Mouse (Mus musculus): ENCODE data around the gene Atg9b. TPM values are rescaled to one million over a fixed set of nuclear protein-coding genes. Genes with fewer than 3 reads are reported as not detected.
"Not testable (repeated sequence)": the region's sequence is repeated elsewhere in the genome, so short reads cannot be mapped to it uniquely, and the experiment has no call there.

Atg9b gene
- polyA plus RNA-seq, 1 experiment from 2014 or later = 1.4 TPM

DNA sequence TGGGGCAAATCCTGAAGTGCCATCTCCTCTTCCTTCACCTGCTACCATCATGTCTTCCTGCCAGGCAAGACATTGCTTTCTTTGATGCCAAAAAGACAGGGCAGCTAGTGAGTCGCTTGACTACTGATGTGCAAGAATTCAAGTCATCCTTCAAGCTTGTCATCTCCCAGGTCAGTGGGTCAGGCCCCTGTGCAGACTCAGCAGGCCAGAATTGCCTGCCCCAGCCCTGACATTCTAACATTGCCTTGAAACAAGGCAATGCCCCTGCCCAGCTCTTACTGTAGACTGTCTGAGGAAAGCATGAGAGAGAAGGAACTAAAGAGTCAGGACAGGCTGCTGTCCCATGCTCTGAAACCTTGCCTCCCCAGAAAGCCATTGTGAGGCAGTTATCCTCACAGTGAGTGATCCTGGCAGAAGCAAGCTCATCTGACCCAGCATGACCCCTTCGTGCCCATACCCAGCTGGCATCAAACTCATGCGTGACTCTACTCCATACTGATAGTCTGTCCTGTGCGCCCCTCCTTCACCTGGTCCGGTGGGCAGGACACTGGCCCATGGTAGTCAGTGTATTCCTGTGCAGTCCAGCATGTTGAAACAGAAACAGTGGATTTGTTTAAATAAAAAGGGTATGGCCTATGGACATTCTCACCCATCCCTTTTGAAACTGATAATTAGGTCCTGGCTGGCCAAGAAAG, 9.1 kb upstream of the Atg9b start:
- Histone ChIP-seq H3K9me3 (replicated peaks) (no peaks in the 10 kb centered on the region), H3K4me1 (peaks cover 8% of the 10 kb centered on the region; the same call in 1 of the 2 replicates), H3K4me3 (no peak overlapping the region), H3K27me3 (ENCODE audit: low read depth, poor library complexity, severe bottlenecking) (no peaks in the 10 kb centered on the region), H3K27ac (no peak overlapping the region), H3K36me3 (peaks cover 59% of the 10 kb centered on the region)
- DNase-seq (ENCODE audit: low spot score) = no peak
- WGBS = 90% methylated on average over 5 of the region's 5 CpGs

- 92% methylated on average over 11 of the region's 11 CpGs for WGBS
- Histone ChIP-seq H3K4me1 (peaks cover 8% of the 10 kb centered on the region; the same call in 1 of the 2 replicates), H3K9me3 (replicated peaks) (no peaks in the 10 kb centered on the region), H3K4me3 (no peak overlapping the region), H3K27me3 (ENCODE audit: low read depth, poor library complexity, severe bottlenecking) (no peaks in the 10 kb centered on the region), H3K36me3 (peaks cover 55% of the 10 kb centered on the region), H3K27ac (no peak overlapping the region)
- DNase-seq (ENCODE audit: low spot score) = no peak
Measured at GRCm38 (mm10) chr5:24400362-24400761, 8.4 kb upstream of the Atg9b start.

DNA sequence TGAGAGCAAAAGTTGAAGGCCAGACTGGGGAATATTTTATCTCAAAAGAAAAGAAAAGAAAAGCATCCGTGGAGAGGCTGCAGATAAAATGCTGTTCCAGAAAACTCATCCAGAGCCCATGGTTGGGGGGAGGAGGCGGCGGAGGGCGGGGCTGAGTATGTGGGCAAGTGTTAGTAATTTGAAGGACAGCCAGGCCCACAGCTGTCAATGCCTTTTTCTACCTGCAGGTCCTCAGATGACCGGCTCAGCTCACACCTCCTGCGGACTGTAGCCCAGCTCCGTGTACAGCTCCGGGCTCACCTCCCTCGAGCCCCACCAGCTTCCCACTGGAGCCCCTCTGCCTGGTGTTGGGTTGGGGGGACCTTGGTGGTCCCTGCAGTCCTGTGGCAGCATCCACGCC, 7.7 kb upstream of the Atg9b start:
- Histone ChIP-seq H3K36me3 (peaks cover 49% of the 10 kb centered on the region), H3K4me3 (no peak overlapping the region), H3K9me3 (replicated peaks) (no peaks in the 10 kb centered on the region), H3K27ac (no peak overlapping the region), H3K27me3 (ENCODE audit: low read depth, poor library complexity, severe bottlenecking) (no peaks in the 10 kb centered on the region), H3K4me1 (peaks cover 9% of the 10 kb centered on the region; the same call in 1 of the 2 replicates)
- WGBS = 86% methylated on average over 10 of the region's 10 CpGs
- no peak for DNase-seq (ENCODE audit: low spot score)

GRCm38 (mm10) chr5:24396254-24396653, 4.3 kb upstream of the Atg9b start:
- peaks cover 19% of the 10 kb centered on the region for H3K36me3 ChIP-seq
- 88% methylated on average over 6 of the region's 6 CpGs for WGBS
- not testable (repeated sequence) for H3K9me3 ChIP-seq (replicated peaks); DNase-seq (ENCODE audit: low spot score); H3K4me3 ChIP-seq; H3K27me3 ChIP-seq (ENCODE audit: low read depth, poor library complexity, severe bottlenecking); H3K27ac ChIP-seq
- H3K4me1 ChIP-seq = peaks cover 22% of the 10 kb centered on the region

- Histone ChIP-seq H3K4me3 (peak overlapping the region; percentile 69), H3K4me1 (peaks cover 25% of the 10 kb centered on the region), H3K9me3 (replicated peaks) (no peaks in the 10 kb centered on the region), H3K36me3 (peaks cover 3% of the 10 kb centered on the region; the same call in 1 of the 2 replicates), H3K27ac (peak overlapping the region; percentile 92), H3K27me3 (ENCODE audit: low read depth, poor library complexity, severe bottlenecking) (no peaks in the 10 kb centered on the region)
- DNase-seq (ENCODE audit: low spot score) = peak; percentile 94
- 2% methylated on average over 36 of the region's 36 CpGs for WGBS
Measured at GRCm38 (mm10) chr5:24394165-24394894, 2.4 kb upstream of the Atg9b start.

DNA sequence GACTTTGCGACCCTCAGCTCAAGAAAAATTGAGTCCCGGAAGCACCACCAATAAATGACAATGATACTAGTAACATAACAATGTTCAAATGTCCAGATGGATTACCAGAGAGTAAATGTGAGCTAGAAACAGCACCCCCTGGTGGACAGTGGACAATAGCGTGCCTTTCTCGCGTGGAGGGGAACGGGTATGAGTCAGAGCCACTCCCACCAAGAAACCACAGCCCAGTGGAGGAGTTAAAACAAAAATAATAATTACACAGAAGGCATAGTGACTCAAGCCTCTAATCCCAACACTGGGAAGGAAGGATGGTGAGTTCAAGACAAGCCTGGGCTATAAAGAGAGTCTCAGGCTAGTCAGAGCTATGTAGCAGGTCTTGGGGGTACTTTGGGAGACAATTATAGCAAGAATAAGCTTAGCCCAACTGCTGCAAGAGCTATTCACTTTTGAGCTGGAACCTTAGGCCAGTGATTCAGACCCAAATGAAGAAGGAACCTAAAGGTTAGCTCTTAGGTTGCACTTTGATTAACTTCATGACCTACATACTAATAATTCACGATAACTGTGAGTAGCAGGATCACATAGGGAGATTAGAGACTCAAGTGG, 1.6 kb upstream of the Atg9b start, which contains the start of gene Abcb8:
Abcb8 (plus strand) TSS at position 272 of the 606 bp plus-strand sequence.
- peak; percentile 85 for DNase-seq (ENCODE audit: low spot score)
- peaks cover 3% of the 10 kb centered on the region; the same call in 1 of the 2 replicates for H3K36me3 ChIP-seq
- peaks cover 4% of the 10 kb centered on the region for H3K27me3 ChIP-seq (ENCODE audit: low read depth, poor library complexity, severe bottlenecking)
- H3K9me3 ChIP-seq (replicated peaks) = no peaks in the 10 kb centered on the region
- peak within 1 kb of the TSS; percentile 69 for H3K4me3 ChIP-seq
- H3K27ac ChIP-seq = peak within 1 kb of the TSS; percentile 92
- 24% methylated on average over 7 of the region's 7 CpGs for WGBS
- H3K4me1 ChIP-seq = peaks cover 34% of the 10 kb centered on the region

DNA sequence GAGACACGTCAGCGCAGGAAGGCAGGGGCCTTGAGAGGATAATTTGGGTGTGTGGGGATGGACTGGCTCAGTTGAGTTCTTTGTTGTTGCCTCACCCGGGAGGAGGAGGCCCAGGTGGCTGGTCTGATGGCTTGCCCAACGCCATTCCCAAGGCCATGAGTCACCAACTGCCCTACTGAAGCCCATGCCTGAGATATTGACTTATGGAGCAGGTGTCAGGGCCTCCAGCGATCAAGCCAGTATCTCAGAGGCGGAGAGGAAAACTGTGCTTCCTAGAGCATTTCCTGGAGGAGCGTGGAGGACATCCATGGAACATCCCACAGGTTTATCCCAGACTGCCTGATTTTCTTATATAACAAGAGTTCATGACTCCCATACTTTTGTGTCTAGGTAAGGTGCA, 781 bp upstream of the Atg9b start:
- no peaks in the 10 kb centered on the region for H3K9me3 ChIP-seq (replicated peaks)
- peaks cover 3% of the 10 kb centered on the region; the same call in 1 of the 2 replicates for H3K36me3 ChIP-seq
- H3K4me3 ChIP-seq = no peak overlapping the region
- 76% methylated on average over 7 of the region's 7 CpGs for WGBS
- no peak overlapping the region for H3K27ac ChIP-seq
- peaks cover 41% of the 10 kb centered on the region for H3K4me1 ChIP-seq
- DNase-seq (ENCODE audit: low spot score) = no peak
- peaks cover 11% of the 10 kb centered on the region for H3K27me3 ChIP-seq (ENCODE audit: low read depth, poor library complexity, severe bottlenecking)

DNA sequence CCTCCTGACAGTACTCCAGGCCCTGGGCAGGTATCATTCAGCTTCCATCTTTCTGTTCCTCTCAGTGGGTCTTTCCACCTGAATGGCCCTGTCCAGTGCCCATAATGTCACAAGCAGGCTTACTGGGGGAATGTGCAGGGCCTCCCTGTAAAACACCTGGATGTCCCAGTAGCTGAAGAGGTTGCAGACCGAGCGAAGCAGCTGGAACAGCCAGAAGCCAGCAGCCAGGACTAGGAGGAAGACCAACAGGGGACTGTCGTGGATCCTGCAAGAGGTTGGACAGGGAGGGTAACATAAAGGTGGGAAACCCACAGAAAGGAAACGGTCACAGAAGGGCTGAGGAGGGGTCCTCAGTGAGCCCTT, 2.3 kb downstream of the Atg9b start:
- whole genome bisulfite sequencing = 77% methylated on average over 4 of the region's 4 CpGs
- Histone ChIP-seq H3K4me3 (peak overlapping the region; percentile 20), H3K9me3 (replicated peaks) (no peaks in the 10 kb centered on the region), H3K27me3 (ENCODE audit: low read depth, poor library complexity, severe bottlenecking) (peaks cover 42% of the 10 kb centered on the region), H3K36me3 (no peaks in the 10 kb centered on the region), H3K27ac (peak overlapping the region; percentile 77), H3K4me1 (peaks cover 52% of the 10 kb centered on the region)
- DNase-seq (ENCODE audit: low spot score) = no peak

DNA sequence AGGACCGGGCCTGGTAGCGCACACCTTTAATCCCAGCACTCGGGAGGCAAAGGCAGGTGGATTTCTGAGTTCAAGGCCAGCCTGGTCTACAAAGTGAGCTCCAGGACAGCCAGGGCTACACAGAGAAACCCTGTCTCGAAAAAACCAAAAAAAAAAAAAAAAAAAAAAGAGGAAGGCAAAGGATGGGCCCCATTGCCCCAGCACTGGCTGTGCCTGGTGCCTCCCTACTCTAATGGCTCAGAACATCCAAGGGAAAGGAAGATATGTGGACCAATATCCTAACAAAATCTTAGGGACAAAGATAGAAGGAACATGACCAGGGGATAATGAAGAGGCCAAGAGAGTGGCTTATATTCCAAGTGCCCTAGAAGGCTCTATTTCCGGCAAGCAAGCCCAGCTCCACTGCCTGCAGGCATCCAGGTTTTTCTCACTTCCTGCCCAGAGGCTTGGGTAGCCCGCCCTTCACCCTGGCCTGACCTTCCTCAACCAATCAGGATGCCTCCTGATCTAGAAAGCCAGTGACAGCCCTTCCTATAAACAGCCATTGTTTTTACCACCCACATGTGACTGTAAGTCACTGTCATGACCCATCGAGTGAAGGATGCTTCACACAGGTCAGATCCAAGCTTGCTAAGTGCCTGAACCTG, 2.8 kb downstream of the Atg9b start:
- Histone ChIP-seq H3K36me3 (no peaks in the 10 kb centered on the region), H3K27ac (peak overlapping the region; percentile 77), H3K9me3 (replicated peaks) (no peaks in the 10 kb centered on the region), H3K4me1 (peaks cover 55% of the 10 kb centered on the region), H3K4me3 (peak overlapping the region; percentile 62; the same call in 1 of the 2 replicates), H3K27me3 (ENCODE audit: low read depth, poor library complexity, severe bottlenecking) (peaks cover 45% of the 10 kb centered on the region)
- peak; percentile 57 for DNase-seq (ENCODE audit: low spot score)
- WGBS = 41% methylated on average over 7 of the region's 7 CpGs

DNA sequence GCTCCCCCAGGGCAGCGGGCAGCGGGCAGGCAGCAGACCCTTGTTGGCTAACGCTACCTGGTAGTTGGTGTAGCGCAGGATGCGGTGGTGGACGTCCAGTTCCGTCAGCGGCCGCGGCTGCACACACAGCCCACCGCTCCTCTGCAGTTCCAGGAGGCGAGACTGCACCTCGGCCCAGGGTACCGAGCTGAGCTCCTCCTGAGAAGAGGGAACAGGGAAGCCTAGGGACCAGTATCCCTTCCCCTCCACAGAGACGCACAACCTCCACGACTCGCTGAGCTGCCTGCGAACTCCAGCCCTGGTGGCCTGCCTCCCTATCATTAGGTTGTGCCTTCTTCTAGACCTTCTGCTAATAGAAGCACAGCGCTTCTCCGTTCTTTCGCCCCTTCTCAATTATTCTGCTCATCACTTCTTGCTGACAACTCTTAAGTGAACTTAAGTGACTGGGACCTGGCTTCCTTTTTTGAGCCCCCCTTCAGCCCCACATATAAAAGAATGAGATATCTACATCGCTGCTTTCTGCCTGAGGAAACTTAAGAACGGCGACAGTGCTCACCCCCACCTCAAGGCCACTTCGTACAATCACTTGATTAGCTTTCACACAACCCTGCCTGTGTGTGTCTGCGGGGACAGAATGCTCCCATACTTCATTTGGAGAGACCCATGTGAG, 3.6 kb downstream of the Atg9b start:
- Histone ChIP-seq H3K27me3 (ENCODE audit: low read depth, poor library complexity, severe bottlenecking) (peaks cover 45% of the 10 kb centered on the region), H3K27ac (peak overlapping the region; percentile 87), H3K4me1 (peaks cover 57% of the 10 kb centered on the region), H3K36me3 (no peaks in the 10 kb centered on the region), H3K4me3 (peak overlapping the region; percentile 62), H3K9me3 (replicated peaks) (no peaks in the 10 kb centered on the region)
- DNase-seq (ENCODE audit: low spot score) = no peak
- 24% methylated on average over 26 of the region's 26 CpGs for WGBS

GRCm38 (mm10) chr5:24387264-24388241, 4.4 kb downstream of the Atg9b start:
- peaks cover 45% of the 10 kb centered on the region for H3K27me3 ChIP-seq (ENCODE audit: low read depth, poor library complexity, severe bottlenecking)
- H3K36me3 ChIP-seq = no peaks in the 10 kb centered on the region
- H3K4me1 ChIP-seq = peaks cover 59% of the 10 kb centered on the region
- no peaks in the 10 kb centered on the region for H3K9me3 ChIP-seq (replicated peaks)
- DNase-seq (ENCODE audit: low spot score) = peak; percentile 74
- H3K4me3 ChIP-seq = peak overlapping the region; percentile 62
- peak overlapping the region; percentile 87 for H3K27ac ChIP-seq
- 2% methylated on average over 73 of the region's 73 CpGs for WGBS

Data from limb, embryonic 10.5 days (tissue).